Mouse (Mus musculus) telencephalon, adult 2 months (tissue): Measurements from ENCODE around the gene Farp2.
"Not testable (repeated sequence)": the region's sequence is repeated elsewhere in the genome, so short reads cannot be mapped to it uniquely, and the experiment has no call there.

Experiments used
- DNase-seq: peaks from one replicate; pipeline ENCODE4 v3.0.0-alpha.2; 2011; ENCODE audit warnings: low read depth, low spot score

The Farp2 gene

GRCm38 (mm10) chr1:93635091-93635579, 123.3 kb downstream of the Farp2 start:
- DNase-seq: no peak

DNA sequence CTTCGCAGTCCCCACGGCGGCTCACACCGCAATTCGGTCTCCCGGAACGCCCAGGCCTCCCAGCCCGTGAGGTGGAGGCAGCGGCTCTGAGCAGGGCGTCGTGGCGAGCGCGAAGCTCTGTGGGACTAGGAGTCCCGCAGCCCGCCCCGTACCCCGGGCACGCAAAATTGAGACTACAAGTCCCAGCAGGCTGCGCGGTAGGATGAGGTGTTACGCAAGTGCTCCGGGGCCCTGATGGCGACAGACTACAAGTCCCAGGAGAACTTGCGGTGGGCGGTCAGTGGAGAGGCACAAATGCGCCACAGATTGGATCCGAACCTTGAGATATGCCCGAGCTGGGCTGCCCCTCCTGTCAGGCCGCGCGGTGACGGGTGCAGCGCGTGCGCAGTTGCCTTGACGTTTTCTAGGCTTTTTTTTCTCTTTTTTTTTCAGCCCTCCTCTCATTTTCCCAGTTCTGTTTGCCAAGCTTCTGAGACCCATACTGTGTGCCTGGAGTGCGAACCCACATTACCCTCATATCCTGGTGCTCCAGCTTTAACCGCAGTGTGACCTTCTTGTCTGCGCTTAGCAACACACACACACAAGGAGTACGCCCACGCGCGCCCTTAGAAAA, 123.8 kb downstream of the Farp2 start:
- DNase-seq: peak; percentile 100

DNA sequence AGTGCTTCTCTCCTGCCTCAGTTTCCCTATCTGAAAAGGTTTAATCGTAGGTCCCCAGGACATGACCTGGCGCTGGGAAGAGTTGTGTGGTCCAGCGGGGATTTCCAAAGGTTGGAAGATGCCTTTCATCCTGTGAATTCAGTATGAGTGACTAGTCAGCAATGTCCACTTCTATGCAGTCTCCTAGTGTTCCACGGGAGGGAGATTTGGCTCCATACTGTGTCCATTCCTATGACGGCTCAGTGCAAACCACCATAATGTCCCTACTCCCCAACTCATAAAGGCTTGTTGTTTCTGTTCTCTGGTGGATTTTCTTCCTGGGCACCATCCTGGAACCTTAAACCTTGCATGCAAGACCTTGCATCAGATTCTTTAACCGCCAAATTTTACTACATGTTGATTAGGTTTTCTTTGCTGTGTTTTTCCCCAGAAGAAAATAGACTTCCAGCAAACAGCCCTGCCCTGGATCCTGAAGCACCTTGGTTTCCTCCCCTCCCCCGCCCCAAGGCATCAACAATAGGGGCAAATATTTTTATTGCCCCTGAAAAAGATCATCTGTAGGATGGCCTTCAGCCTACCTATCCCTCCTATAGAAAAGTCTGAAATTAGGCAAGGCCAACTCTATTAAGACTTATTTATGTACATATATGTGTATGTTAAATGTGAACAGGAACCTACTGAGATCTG, 124.5 kb downstream of the Farp2 start:
- no peak for DNase-seq

GRCm38 (mm10) chr1:93641978-93642377, 130.1 kb downstream of the Farp2 start:
- no peak for DNase-seq

- DNase-seq: no peak
Measured at GRCm38 (mm10) chr1:93642692-93643091, 130.8 kb downstream of the Farp2 start.

DNA sequence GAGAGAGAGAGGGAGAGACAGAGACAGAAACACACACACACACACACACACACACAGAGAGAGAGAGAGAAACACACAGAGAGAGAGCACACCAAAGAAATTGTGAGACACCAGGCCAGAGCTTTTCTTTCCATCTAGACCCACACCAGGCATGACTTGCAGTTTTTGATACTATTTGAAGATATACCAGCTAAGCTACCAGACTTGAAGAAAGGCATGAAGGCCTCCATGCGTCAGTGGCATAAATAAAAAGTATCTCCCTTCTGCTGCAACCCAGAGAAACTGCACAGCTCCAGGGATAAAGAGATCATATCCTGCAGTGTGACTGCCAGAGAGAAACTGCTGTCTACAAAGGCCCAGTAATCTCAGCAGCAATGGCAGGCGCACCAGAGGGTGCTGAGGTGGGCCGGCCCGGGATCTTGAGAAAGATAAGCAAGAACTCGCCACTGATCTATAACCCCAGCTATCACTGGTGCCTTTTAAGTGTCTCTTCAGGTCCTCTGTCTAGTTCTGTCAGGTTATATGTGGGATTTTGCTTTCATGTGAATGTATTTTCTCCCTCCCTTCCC, 137.8 kb downstream of the Farp2 start:
- no peak for DNase-seq

DNA sequence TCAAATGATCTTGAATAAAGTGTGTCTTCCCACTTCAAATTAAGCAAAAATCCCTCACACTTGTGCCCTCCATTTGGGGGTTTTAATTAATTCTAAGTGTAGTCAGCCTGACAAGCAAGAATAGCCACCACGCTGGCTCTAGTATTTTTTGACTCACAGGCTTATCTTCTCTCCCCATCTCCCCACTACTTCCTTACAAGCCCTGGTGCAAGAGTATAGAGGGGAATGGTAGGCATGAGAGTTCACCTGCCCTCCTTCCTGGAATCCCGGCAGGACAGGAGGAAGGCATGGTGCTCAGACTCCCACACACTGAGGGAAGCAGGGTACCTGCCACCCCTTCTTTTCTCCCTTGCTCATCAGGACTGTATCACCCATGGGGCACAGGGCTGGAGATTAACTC, 142.4 kb downstream of the Farp2 start:
- DNase-seq: no peak

GRCm38 (mm10) chr1:93654798-93655197, 142.9 kb downstream of the Farp2 start:
- no peak for DNase-seq

DNA sequence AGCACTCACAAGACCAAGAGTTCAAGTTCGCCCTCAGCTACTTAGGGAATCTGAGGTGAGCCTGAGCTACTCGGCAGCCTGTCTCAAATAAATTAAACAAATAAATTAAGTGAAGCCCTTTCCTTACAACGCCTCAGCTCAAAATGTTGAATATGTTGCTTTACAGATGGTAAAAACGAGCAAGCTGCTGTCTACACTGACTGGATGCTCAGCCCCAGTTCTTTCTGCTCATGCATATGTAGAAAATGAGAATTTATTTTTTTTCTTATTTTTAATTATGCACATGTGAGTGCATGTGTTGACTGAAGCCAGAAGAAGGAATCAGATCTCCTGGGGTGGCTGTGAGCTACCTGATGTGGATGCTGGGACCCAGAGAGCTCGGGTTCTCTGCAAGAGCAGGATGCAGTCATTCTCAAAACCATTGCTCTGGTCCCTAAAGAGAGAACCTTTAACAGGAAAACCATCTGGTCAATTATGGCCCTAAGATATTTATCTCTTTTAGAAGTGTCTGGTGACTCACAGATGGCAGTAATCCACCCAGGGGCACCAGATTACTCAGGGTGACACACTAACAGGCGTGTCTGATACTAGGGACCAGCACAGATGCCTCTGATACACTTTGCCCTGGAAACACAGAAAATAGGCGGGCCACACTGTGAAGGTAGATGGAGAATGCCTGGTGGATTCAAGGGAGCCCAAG, 144.6 kb downstream of the Farp2 start:
- no peak for DNase-seq

- DNase-seq: no peak
Measured at GRCm38 (mm10) chr1:93657025-93657360, 145.1 kb downstream of the Farp2 start.

- DNase-seq: not testable (repeated sequence)
Measured at GRCm38 (mm10) chr1:93658559-93658958, 146.7 kb downstream of the Farp2 start, which contains the start of gene Stk25. Gene Stk25 (minus strand): TSS chr1:93658659.

- DNase-seq: no peak
Measured at GRCm38 (mm10) chr1:93667760-93668400, 156.0 kb downstream of the Farp2 start.

- DNase-seq: no peak
Measured at GRCm38 (mm10) chr1:93668791-93669548, 157.1 kb downstream of the Farp2 start.

DNA sequence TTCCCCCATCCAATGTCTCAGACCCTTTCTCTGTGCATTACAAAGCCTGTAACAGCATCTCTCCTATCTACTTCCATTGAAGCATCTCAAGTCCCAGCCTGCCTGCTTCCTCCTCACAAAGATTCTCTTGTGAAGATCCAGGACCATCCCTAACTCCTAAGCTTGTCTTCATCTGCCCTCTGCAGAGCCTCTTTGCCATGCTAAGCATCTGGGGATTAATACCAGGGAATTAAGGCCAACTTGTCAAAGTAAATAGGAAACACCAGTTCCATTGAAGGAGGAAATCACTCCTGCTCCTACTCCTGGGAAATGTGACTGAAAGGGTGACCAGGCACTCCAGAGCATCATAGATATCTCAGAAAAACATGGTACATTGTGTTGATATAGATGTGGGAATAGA, 158.1 kb downstream of the Farp2 start:
- DNase-seq: no peak
